Comparison of ENCODE assay signal across 12 mouse cellular contexts in genomic region chr6:52486655-52487054, GRCm38 (mm10).
DNase-seq lines count a peak whose midpoint lies in the region; ATAC-seq lines count a peak whose summit lies in the region.
"Had no signal": no experiment of that assay in that cellular context is flagged by ENCODE, and none has a peak within 500 bp of the region (broad histone marks: within the 10 kb centered on the region; RNA-seq: fewer than 3 reads in every experiment).

No protein-coding gene starts in this region.

- H3K4me1 ChIP-seq in kidney, embryonic 14.5 days (ENCODE audit: control insufficient read depth, insufficient read depth, low read length), result peaks cover 9% of the 10 kb centered on the region; the same call in 1 of the 2 replicates
- H3K4me1 ChIP-seq in brown adipose tissue, adult 24 weeks (ENCODE audit: control insufficient read depth, insufficient read depth, insufficient read length, low read length), result peaks cover 21% of the 10 kb centered on the region
- H3K4me1 ChIP-seq in intestine, embryonic 16.5 days (ENCODE audit: control insufficient read depth, insufficient read depth, low read length), result peaks cover 17% of the 10 kb centered on the region
- H3K4me1 ChIP-seq in forebrain, embryonic 10.5 days, result peaks cover 13% of the 10 kb centered on the region
- H3K4me1 ChIP-seq in hindbrain, embryonic 11.5 days (replicated peaks; ENCODE audit: control insufficient read depth, insufficient read depth, low read length), result no peaks in the 10 kb centered on the region
- H3K4me1 ChIP-seq: forebrain, embryonic 15.5 days had no signal

- ATAC-seq in kidney, embryonic 14.5 days (ENCODE audit: low FRiP score, low TSS enrichment), result no peak
- peak; percentile 55 for ATAC-seq in intestine, embryonic 16.5 days
- ATAC-seq in hindbrain, embryonic 11.5 days (ENCODE audit: low FRiP score), result no peak
- ATAC-seq: forebrain, embryonic 15.5 days had no signal

- no peaks in the 10 kb centered on the region; the same call in 1 of the 2 replicates for H3K27me3 ChIP-seq in kidney, embryonic 14.5 days (ENCODE audit: control insufficient read depth, insufficient read depth, low read length)
- 0 out of 2 replicates have a peak, but pooled peaks cover 3% of the 10 kb centered on the region for H3K27me3 ChIP-seq in intestine, embryonic 16.5 days (replicated peaks; ENCODE audit: control insufficient read depth, insufficient read depth, low read length)
- 0 out of 2 replicates have a peak, but pooled peaks cover 5% of the 10 kb centered on the region for H3K27me3 ChIP-seq in forebrain, embryonic 10.5 days (ENCODE audit: poor library complexity, severe bottlenecking)
- H3K27me3 ChIP-seq in hindbrain, embryonic 11.5 days (ENCODE audit: control insufficient read depth, insufficient read depth, low read length), result no peaks in the 10 kb centered on the region
- H3K27me3 ChIP-seq: forebrain, embryonic 15.5 days; neural tube, embryonic 12.5 days had no signal

- H3K9me3 ChIP-seq in kidney, embryonic 14.5 days (ENCODE audit: control insufficient read depth, low read length), result no peaks in the 10 kb centered on the region
- H3K9me3 ChIP-seq in intestine, embryonic 16.5 days (ENCODE audit: control insufficient read depth, low read length), result no peaks in the 10 kb centered on the region
- H3K9me3 ChIP-seq in forebrain, embryonic 10.5 days, result no peaks in the 10 kb centered on the region
- H3K9me3 ChIP-seq in hindbrain, embryonic 11.5 days (ENCODE audit: control insufficient read depth, low read length), result no peaks in the 10 kb centered on the region
- H3K9me3 ChIP-seq: forebrain, embryonic 15.5 days; neural tube, embryonic 12.5 days had no signal

- no peak overlapping the region for H3K4me2 ChIP-seq in kidney, embryonic 14.5 days (replicated peaks; ENCODE audit: low read depth, low read length)
- H3K4me2 ChIP-seq in intestine, embryonic 16.5 days (ENCODE audit: low read depth, low read length), result peak overlapping the region; percentile 18; the same call in 1 of the 2 replicates
- no peak overlapping the region for H3K4me2 ChIP-seq in hindbrain, embryonic 11.5 days (replicated peaks; ENCODE audit: low read depth, low read length)
- H3K4me2 ChIP-seq: forebrain, embryonic 15.5 days; neural tube, embryonic 12.5 days had no signal

- H3K9ac ChIP-seq in kidney, embryonic 14.5 days (ENCODE audit: low read depth, low read length), result no peak overlapping the region
- peak overlapping the region; percentile 13; the same call in 1 of the 2 replicates for H3K9ac ChIP-seq in intestine, embryonic 16.5 days (ENCODE audit: low read depth, low read length)
- no peak overlapping the region for H3K9ac ChIP-seq in hindbrain, embryonic 11.5 days (ENCODE audit: low read depth, low read length)
- H3K9ac ChIP-seq: forebrain, embryonic 15.5 days; neural tube, embryonic 12.5 days had no signal

- WGBS in kidney, embryonic 14.5 days, result 51% methylated on average over 4 of the region's 4 CpGs
- 31% methylated on average over 4 of the region's 4 CpGs for WGBS in intestine, embryonic 16.5 days
- WGBS in forebrain, embryonic 10.5 days, result 85% methylated on average over 4 of the region's 4 CpGs
- 69% methylated on average over 4 of the region's 4 CpGs for WGBS in hindbrain, embryonic 11.5 days

- no peaks in the 10 kb centered on the region for H3K36me3 ChIP-seq in kidney, embryonic 14.5 days (ENCODE audit: control insufficient read depth, insufficient read depth, low read length)
- H3K36me3 ChIP-seq in intestine, embryonic 16.5 days (ENCODE audit: control insufficient read depth, insufficient read depth, low read length), result no peaks in the 10 kb centered on the region
- H3K36me3 ChIP-seq in forebrain, embryonic 10.5 days (replicated peaks), result no peaks in the 10 kb centered on the region
- no peaks in the 10 kb centered on the region for H3K36me3 ChIP-seq in hindbrain, embryonic 11.5 days (ENCODE audit: control insufficient read depth, insufficient read depth, low read length)
- H3K36me3 ChIP-seq: forebrain, embryonic 15.5 days; neural tube, embryonic 12.5 days had no signal

- peak; percentile 11 for DNase-seq in kidney, adult 18-20 months
- peak; percentile 49 for DNase-seq in lung, postnatal 36 days
- DNase-seq in forebrain, embryonic 10.5 days (ENCODE audit: extremely low spot score, low spot score), result no peak
- DNase-seq in hindbrain, embryonic 11.5 days (ENCODE audit: low spot score), result no peak
- DNase-seq in retina, embryonic 14.5 days (ENCODE audit: low spot score), result no peak
- DNase-seq: layer of hippocampus, adult 9-11 months; right cerebral cortex, postnatal 4 days had no signal

- H3K4me3 ChIP-seq in kidney, embryonic 14.5 days (ENCODE audit: low read length), result no peak overlapping the region
- no peak overlapping the region for H3K4me3 ChIP-seq in brown adipose tissue, adult 24 weeks (ENCODE audit: insufficient read depth, low read depth, low read length)
- H3K4me3 ChIP-seq in intestine, embryonic 16.5 days (ENCODE audit: low read length), result no peak overlapping the region
- no peak overlapping the region for H3K4me3 ChIP-seq in forebrain, embryonic 10.5 days
- no peak overlapping the region for H3K4me3 ChIP-seq in hindbrain, embryonic 11.5 days (ENCODE audit: low read depth, low read length)
- H3K4me3 ChIP-seq: forebrain, embryonic 15.5 days; neural tube, embryonic 12.5 days had no signal

- H3K27ac ChIP-seq in kidney, embryonic 14.5 days (ENCODE audit: low read depth, low read length), result no peak overlapping the region
- peak overlapping the region; percentile 96 for H3K27ac ChIP-seq in brown adipose tissue, adult 24 weeks (replicated peaks; ENCODE audit: low read depth, low read length)
- peak overlapping the region; percentile 72 for H3K27ac ChIP-seq in intestine, embryonic 16.5 days (ENCODE audit: low read length)
- no peak overlapping the region for H3K27ac ChIP-seq in forebrain, embryonic 10.5 days
- no peak overlapping the region for H3K27ac ChIP-seq in hindbrain, embryonic 11.5 days (ENCODE audit: low read depth, low read length)
- H3K27ac ChIP-seq: forebrain, embryonic 15.5 days; neural tube, embryonic 12.5 days had no signal

Comparison
In these comparisons a context has a peak if more than half of its experiments do, and no peak if none do; other contexts are left out.
1. DNase-seq: peak in kidney, adult 18-20 months (single experiment) and lung, postnatal 36 days (single experiment); none in forebrain, embryonic 10.5 days (single experiment), hindbrain, embryonic 11.5 days (single experiment) and retina, embryonic 14.5 days (single experiment).
2. H3K27ac ChIP-seq: peak in brown adipose tissue, adult 24 weeks (single experiment) and intestine, embryonic 16.5 days (single experiment); none in kidney, embryonic 14.5 days (single experiment), forebrain, embryonic 10.5 days (single experiment) and hindbrain, embryonic 11.5 days (single experiment).